Mouse (Mus musculus) megakaryocyte, embryonic 14.5 days (primary cell): ENCODE results near the gene Scyl1. TPM values are rescaled to one million over a fixed set of nuclear protein-coding genes. Genes with fewer than 3 reads are reported as not detected.

Source experiments
- H3K27me3 ChIP-seq: replicated peaks from 2 replicates; pipeline ENCODE3; 2012; ENCODE audit warnings: inconsistent platforms
- H3K36me3 ChIP-seq: replicated peaks from 2 replicates; pipeline ENCODE3; 2012; ENCODE audit warnings: low read length, inconsistent platforms, mixed read lengths
- H3K4me1 ChIP-seq: 2 replicates; pipeline ENCODE4 v1.6.1; 2012; ENCODE audit warnings: inconsistent platforms
- H3K4me3 ChIP-seq: replicated peaks from 2 replicates; pipeline ENCODE3; 2012; ENCODE audit warnings: moderate library complexity, mild to moderate bottlenecking, inconsistent platforms
- H3K9me3 ChIP-seq: 2 replicates; pipeline ENCODE4 v1.6.1; 2012; ENCODE audit warnings: inconsistent platforms
- FLI1 ChIP-seq: IDR thresholded peaks from 2 replicates; pipeline ENCODE4 v1.6.1; 2012; ENCODE audit warnings: low read length, inconsistent platforms, mixed read lengths
- GATA1 ChIP-seq: IDR thresholded peaks from 3 replicates; pipeline ENCODE4 v1.6.1; 2012; ENCODE audit warnings: mixed read lengths, low read length, inconsistent platforms, borderline replicate concordance
- polyA plus RNA-seq: library from polyadenylated mRNA; stranded (reverse); fragments of >175 nt; gene quantifications from 2 replicates; pipeline ENCODE4 v1.2.3, GENCODE M21; 2012; ENCODE audit warnings: low replicate concordance; ENCODE audit not compliant: insufficient read depth

Gene Scyl1
- polyA plus RNA-seq, 1 experiment = 71.8 TPM

DNA sequence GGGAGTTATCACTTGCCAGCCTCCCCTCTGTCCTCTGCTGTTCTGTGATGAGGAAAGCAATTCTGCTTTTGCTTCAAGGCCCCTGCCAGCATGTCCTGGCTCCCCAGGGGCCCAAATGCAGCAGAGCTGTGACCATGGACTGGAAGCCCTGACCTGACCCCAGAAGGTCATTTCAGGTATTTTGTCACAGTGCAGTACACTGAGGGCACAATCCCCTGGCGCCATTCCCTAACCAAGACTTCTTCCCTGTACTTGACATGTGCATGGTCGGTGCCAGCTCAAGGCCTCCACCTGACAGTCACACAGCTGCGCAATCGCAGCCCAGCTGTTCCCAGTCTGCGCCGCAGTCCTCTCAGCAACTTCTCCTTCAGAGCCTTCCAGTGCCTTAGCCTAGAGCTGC lies 8.1 kb downstream of the Scyl1 start:
- no peak overlapping the region for H3K4me3 ChIP-seq
- no peaks in the 10 kb centered on the region for H3K27me3 ChIP-seq
- TF ChIP-seq FLI1 (no peak), GATA1 (no peak)
- peaks cover 10% of the 10 kb centered on the region for H3K4me1 ChIP-seq
- H3K36me3 ChIP-seq = peaks cover 97% of the 10 kb centered on the region
- H3K9me3 ChIP-seq = no peaks in the 10 kb centered on the region

DNA sequence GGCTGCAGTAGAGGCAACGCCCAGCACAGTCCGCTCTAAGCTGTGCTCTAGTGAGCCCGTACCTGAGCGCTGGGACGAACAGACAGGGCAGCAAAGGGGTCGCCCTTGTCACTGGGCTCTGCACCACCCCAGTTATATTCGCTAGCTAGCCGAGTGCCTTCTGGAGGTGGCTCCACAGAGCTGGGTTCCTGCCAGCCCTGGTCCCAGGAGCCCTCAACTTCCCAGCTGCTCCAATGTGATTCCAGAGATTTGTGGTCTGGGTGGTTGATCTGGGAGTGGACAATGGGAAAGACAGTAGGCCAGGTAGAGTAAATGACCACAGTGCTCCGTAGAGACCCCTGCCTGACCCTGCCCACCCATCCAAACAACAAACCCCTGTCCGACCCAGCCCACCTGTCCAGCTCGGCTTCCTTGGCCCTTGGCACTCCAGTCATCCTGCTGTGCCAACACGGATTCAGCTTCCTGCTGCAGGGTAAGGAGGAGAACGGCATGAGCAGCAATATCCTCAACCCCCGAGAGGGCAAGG lies 12.3 kb downstream of the Scyl1 start:
- no peaks in the 10 kb centered on the region for H3K9me3 ChIP-seq
- no peak overlapping the region for H3K4me3 ChIP-seq
- H3K36me3 ChIP-seq = peaks cover 74% of the 10 kb centered on the region
- TF ChIP-seq FLI1 (no peak), GATA1 (no peak)
- no peaks in the 10 kb centered on the region; the same call in 1 of the 2 replicates for H3K4me1 ChIP-seq
- peaks cover 22% of the 10 kb centered on the region for H3K27me3 ChIP-seq

DNA sequence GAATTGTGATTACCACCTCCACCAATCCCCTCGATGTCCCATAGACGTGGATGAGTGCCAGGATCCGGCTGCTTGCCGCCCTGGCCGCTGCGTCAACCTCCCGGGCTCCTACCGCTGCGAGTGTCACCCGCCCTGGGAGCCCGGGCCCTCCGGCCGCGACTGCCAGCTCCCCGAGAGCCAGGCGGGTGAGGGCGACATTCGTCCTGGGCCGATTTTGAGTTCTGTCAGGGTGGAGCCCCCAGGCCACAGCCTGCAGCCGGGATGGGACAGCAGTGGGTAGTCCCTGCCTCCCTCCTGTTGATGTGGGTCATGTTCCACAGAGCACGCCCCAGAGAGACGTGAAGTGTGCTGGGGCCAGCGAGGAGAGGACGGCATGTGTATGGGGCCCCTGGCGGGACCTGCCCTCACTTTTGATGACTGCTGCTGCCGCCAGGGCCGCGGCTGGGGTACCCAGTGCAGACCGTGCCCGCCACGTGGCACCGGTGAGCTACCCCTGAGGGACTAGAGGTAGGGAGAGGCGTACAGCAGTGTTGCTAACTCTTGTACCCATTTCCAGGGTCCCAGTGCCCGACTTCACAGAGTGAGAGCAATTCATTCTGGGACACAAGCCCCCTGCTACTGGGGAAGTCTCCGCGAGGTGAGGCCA lies 14.1 kb downstream of the Scyl1 start:
- Histone ChIP-seq H3K27me3 (peaks cover 36% of the 10 kb centered on the region), H3K9me3 (no peaks in the 10 kb centered on the region), H3K36me3 (peaks cover 58% of the 10 kb centered on the region), H3K4me3 (no peak overlapping the region), H3K4me1 (peaks cover under 1% of the 10 kb centered on the region; the same call in 1 of the 2 replicates)
- TF ChIP-seq GATA1 (no peak), FLI1 (no peak)

DNA sequence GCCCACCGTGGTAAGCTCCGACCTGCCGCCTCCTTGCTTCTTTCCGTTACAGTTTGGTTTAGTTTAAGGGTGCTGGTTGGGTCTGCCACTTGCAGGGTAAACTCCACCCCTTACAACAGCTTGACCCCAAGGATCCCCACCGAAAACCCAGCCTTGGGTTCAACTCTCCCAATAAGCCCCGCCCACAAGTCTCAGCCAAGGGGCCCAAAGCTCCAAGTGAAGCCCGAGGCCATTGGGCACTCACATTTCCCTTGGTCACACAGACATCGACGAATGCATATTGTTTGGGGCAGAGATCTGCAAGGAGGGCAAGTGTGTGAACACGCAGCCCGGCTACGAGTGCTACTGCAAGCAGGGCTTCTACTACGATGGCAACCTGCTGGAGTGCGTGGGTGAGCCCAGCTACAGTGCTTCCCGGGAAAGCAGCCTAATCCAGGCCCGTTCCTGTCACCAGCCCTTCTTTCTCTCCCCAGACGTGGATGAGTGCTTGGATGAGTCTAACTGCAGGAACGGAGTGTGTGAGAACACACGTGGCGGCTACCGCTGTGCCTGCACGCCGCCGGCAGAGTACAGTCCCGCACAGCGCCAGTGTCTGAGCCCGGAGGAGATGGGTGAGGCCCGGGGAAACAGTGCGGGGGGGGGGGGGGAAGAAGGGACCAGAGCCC lies 14.8 kb downstream of the Scyl1 start:
- H3K27me3 ChIP-seq = peaks cover 42% of the 10 kb centered on the region
- TF ChIP-seq GATA1 (no peak), FLI1 (no peak)
- H3K9me3 ChIP-seq = no peaks in the 10 kb centered on the region
- H3K4me1 ChIP-seq = peaks cover 7% of the 10 kb centered on the region
- H3K36me3 ChIP-seq = peaks cover 51% of the 10 kb centered on the region
- H3K4me3 ChIP-seq = no peak overlapping the region

DNA sequence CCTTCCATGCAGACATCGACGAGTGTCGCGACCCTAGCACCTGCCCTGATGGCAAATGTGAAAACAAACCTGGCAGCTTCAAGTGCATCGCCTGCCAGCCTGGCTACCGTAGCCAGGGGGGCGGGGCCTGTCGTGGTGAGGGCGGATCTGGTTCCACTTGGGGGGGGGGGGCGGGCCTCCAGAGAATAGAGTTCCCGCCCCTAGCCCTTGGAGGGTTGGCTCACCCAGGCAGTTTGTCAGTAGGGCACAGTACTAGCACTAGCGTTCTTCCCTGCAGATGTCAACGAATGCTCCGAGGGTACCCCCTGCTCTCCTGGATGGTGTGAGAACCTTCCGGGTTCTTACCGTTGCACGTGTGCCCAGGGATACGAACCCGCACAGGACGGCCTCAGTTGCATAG lies 19.5 kb downstream of the Scyl1 start:
- no peaks in the 10 kb centered on the region for H3K9me3 ChIP-seq
- H3K4me1 ChIP-seq = peaks cover 28% of the 10 kb centered on the region
- peaks cover 87% of the 10 kb centered on the region for H3K27me3 ChIP-seq
- H3K4me3 ChIP-seq = peak overlapping the region; percentile 66
- no peak for TF ChIP-seq GATA1
- TF ChIP-seq FLI1 = no peak
- peaks cover 4% of the 10 kb centered on the region for H3K36me3 ChIP-seq

DNA sequence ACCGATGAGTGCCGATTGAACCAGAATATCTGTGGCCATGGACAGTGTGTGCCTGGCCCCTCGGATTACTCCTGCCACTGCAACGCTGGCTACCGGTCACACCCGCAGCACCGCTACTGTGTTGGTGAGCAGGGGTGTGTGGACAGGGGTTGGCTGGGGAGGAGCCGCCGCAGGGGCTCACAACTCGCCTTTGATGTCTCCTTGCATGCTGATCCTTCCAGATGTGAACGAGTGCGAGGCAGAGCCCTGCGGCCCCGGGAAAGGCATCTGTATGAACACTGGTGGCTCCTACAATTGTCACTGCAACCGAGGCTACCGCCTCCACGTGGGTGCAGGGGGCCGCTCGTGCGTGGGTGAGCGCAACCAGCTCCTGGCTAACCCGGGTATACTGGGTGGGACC lies 20.3 kb downstream of the Scyl1 start:
- H3K9me3 ChIP-seq = no peaks in the 10 kb centered on the region
- peak overlapping the region; percentile 46 for H3K4me3 ChIP-seq
- TF ChIP-seq FLI1 = no peak
- no peak for TF ChIP-seq GATA1
- H3K27me3 ChIP-seq = peaks cover 88% of the 10 kb centered on the region
- peaks cover 36% of the 10 kb centered on the region for H3K4me1 ChIP-seq
- no peaks in the 10 kb centered on the region for H3K36me3 ChIP-seq

DNA sequence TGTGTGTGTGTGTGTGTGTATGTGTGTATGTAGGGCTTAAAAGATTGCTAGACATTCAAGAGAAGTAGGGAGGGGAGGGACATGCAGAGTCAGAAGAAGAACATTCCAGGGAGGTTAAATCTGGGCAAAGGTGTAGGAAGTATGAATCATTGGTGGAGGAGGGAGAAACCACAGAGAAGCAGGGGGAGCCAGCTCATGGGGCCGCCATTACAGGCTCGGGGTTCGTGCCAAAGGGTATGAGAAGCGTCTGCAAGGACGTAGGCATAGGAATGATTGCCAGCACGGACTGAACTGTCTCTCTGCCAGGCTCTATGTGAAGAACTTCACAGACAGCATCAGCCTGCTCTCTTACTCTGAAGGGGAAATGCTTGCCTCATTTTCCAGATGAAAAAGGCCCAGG lies 21.7 kb downstream of the Scyl1 start:
- peaks cover 43% of the 10 kb centered on the region for H3K4me1 ChIP-seq
- H3K36me3 ChIP-seq = no peaks in the 10 kb centered on the region
- H3K9me3 ChIP-seq = no peaks in the 10 kb centered on the region
- H3K4me3 ChIP-seq = no peak overlapping the region
- TF ChIP-seq GATA1 (no peak), FLI1 (no peak)
- H3K27me3 ChIP-seq = peaks cover 89% of the 10 kb centered on the region

DNA sequence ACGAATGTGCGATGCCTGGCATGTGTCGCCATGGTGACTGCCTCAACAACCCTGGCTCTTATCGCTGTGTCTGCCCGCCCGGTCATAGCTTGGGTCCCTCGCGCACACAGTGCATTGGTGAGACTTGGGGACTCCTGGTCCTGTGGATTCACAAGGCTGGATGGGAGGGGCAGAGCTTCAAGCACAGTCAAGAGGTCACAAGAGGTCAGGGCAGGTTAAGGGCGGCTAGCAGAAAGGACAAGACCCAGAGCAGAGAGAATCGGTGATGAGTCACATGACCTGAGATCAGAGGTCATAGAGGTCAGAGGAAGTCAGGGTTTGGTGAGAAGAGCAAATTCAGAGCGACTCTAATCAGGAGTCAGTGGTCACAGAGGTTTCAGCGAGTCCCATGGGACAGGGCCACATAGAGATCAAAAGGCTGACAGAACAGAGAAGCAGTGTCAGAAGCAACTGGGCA lies 24.3 kb downstream of the Scyl1 start:
- TF ChIP-seq GATA1 (no peak), FLI1 (no peak)
- H3K9me3 ChIP-seq = no peaks in the 10 kb centered on the region
- H3K4me1 ChIP-seq = peaks cover 59% of the 10 kb centered on the region
- H3K4me3 ChIP-seq = no peak overlapping the region
- H3K27me3 ChIP-seq = peaks cover 96% of the 10 kb centered on the region
- no peaks in the 10 kb centered on the region for H3K36me3 ChIP-seq

DNA sequence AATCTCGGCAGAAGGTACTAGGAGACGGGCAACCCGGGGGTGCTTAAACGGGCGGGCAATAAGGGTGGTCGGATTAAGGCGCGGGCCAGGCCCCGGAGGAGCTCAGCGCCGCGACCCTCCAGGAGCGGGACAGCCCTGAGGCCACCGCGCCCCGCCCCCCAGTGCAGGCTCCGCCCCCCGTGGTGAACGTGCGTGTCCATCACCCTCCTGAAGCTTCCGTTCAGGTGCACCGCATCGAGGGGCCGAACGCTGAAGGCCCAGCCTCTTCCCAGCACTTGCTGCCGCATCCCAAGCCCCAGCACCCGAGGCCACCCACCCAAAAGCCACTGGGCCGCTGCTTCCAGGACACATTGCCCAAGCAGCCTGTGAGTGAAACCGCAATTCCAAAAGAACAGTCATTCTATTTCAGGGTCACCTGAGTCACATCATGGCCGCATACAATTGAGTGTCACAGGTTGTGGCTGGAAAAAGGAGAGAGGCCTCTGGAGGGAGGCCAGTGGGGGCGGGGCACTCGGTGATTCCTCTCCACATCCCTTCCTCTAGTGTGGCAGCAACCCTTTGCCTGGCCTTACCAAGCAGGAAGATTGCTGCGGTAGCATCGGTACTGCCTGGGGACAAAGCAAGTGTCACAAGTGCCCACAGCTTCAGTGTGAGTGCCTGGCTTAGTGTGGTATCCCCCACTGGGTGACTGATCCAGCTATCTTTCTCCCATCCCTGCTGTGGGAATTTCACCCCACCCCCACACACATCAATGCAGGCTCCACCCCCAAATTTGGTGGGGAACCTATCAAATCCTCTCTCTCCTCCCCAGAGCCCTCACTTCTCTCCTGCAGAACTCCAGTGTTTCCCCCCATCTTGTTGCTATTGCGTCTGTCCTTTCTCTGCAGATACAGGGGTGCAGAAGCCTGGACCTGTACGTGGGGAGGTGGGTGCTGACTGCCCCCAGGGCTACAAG lies 25.2 kb downstream of the Scyl1 start:
- no peaks in the 10 kb centered on the region for H3K36me3 ChIP-seq
- peaks cover 58% of the 10 kb centered on the region for H3K4me1 ChIP-seq
- H3K4me3 ChIP-seq = no peak overlapping the region
- peaks cover 97% of the 10 kb centered on the region for H3K27me3 ChIP-seq
- H3K9me3 ChIP-seq = no peaks in the 10 kb centered on the region
- no peak for TF ChIP-seq FLI1
- TF ChIP-seq GATA1 = no peak

DNA sequence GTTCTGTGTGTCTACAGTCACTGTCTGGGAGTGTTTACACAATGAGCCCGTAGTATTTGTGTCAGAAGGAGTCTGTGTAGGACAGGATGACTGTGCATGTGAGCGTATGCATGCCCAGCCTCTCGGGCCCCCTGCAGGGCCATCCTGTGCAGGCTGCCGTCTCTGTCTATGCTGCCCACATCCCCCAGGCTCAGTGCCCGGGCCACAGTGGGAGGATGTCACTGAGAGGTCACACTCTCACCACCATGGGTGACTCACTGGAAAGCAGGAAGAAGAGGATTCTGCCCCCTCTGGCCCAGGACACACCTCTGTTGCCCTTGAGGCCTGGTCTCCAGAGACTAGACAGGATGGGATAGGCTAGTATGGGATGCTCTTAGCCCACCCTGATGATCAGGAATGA lies 27.6 kb downstream of the Scyl1 start:
- Histone ChIP-seq H3K36me3 (no peaks in the 10 kb centered on the region), H3K27me3 (peaks cover 97% of the 10 kb centered on the region)
- TF ChIP-seq GATA1 = no peak
- no peak for TF ChIP-seq FLI1

More for the DNA sequence above, 27.6 kb downstream of the Scyl1 start:
- peak overlapping the region; percentile 34 for H3K4me3 ChIP-seq
- H3K4me1 ChIP-seq = peaks cover 54% of the 10 kb centered on the region
- H3K9me3 ChIP-seq = no peaks in the 10 kb centered on the region
